Mouse (Mus musculus) layer of hippocampus, adult 11-12 months (tissue): ENCODE data around the gene Spats1.
A peak's percentile ranks its signal among the peaks of the same experiment; 100 is the strongest.

Experiments
- DNase-seq: peaks from one replicate; pipeline ENCODE4 v3.0.0; 2022; ENCODE audit warnings: low spot score

The Spats1 gene

DNA sequence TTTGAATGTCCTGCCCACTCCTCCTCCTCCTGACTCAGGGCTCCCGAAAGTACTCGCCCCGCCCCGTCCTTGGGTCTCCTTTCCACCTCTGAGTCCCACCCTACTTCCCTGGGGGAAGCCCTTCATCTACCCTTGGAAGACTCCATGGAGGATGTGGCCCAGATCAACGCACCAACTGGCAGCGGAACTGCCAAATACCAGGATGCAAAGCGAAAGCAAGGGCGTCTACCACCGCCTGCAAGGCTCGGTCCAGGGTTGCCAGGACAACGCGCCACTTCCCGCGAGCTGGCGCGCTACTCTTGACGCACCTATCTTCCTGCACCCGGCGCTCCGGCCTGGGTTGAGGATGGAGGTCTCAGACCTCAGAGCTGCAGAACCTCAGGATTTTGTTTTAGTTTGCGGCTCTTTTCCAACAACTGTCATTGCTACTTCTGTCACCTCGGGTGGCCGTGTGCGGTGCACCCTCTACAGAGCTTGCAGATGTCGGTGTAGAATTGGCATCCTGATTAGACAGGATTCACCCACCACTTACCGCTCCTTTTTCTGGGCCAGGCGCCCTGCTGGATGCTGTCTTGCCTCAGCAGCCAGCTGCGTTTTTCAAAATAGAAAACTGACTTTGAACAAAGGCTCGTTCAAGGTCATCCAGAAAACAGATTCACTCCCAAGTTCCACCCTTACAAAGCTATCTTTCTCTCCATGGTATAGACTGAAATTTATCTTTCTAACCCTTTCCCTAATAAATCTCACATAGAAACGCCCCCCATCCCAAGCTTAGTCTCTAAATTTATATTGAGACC, at the start of gene Spats1:
Gene Spats1 (minus strand): TSS at position 747 of the 797 bp plus-strand sequence.
- DNase-seq: peak; percentile 87

DNA sequence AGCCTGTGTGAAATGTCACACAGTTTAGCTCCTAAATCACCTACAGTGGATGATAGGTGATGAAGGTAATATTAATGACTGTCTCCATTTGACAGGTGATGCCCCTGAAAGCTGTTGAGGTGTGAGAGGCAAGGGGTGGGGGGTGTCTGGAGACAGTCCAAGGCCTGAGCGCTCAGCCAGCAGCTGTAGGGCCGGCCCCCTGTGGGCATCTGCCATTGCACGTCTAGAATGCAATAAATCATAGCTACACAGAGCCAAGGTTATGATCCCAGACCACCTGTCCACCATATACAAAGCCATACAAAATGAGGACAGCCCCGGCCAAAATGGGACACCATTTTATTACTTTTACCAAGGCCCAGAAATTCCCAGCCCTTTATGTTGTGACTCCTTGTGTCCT, 49.7 kb upstream of the Spats1 start:
- DNase-seq: no peak

DNA sequence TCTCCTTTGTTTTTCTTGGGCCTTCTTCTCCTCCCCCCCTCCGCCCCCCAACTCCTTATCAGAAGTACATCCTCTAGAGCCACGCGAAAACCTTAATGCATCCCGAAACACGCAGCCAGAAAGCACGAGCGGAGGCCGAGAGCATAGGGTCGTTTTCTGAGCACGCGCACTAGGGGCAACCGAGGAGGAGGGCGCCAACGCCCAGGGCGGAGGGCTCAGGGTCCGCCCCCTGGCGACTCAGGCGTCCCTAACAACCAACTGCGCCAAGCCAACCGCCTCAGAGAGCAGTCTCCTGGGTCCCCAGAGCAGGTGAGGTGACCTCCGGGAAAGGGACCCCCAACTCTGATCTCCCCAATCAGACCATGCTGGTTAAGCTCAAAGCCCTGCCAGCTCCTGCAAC, 48.0 kb upstream of the Spats1 start, which contains the start of gene Tcte1:
Gene Tcte1 (plus strand): TSS at position 172 of the 400 bp plus-strand sequence.
- no peak for DNase-seq

DNA sequence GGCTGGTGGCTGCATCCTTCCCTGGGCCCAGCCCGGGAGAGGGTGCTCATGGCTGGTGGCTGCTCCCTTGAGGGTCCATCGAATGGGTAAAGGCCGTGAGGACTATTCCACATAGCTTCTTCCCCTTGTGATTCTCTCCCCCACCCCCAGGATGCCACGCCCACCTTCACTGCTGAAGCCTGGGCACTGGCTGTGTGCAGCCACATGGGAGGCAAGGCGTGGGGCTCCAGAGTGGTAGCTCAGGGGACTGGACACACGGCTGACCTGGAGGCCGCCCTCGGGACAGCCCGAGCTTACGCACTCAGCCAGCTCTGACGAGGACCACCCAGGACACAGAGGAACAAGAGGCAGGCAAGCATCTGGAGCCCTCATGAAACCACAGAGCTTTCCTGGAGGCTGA, 44.9 kb upstream of the Spats1 start:
- no peak for DNase-seq

DNA sequence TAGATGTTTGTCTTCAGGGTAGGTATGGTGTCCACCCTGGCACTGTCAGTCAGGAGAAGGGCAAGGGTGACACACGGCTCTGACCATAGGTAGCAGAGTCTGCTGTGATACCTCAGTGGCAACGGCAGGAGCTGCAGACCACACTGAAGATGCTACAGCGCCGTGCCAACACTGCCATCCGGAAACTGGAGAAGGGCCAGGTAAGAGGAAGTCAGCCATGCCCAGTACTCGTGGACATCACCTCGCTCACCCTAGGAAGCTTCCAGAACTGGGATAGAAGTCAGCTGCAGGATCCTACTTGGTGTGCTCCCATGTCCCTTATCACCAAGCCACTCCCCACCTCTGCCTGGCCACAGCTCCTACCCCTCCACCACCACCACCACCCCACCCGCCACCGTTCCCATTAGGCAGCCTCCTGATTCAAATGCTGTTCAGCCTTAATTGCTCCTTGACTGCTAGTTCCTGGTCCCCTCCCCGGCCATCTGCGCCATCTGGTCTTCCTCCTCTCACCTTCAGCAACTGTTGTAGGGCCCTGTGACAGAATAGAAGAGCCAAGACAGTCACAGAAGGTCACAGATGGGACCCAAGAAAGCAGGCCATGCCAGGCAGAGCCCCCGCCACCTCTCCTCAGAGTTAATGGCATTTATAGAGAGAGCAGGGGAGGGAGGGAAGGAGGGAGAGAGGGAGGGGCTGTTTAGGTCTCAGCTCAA, 43.7 kb upstream of the Spats1 start:
- DNase-seq: no peak

DNA sequence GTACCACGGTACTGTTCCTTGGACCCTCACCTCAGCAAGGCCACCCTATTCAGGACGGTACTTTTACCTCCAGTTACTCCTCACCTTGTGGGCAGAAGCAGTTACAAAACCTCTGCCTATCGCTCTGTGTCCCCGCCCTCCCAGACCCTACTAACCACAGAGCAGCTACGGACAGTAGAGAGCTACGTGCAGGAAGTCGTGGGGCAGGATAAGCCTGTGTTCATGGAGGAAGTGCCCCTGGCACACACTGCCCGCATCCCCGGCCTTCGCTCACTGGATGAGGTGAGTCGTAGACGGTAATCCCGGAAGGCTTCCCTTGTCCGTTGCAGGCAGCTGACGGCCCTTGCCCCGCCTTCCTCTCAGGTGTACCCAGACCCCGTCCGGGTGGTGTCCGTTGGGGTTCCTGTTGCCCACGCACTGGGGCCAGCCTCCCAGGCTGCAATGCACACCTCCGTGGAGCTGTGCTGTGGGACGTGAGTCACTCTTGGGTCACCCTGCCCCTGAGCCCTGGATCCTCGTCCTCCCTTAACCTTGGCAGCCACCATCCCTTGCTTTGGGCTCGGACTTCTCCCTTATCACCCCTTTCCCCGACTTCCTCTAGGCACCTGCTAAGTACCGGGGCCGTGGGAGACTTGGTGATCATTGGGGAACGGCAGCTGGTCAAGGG, 42.5 kb upstream of the Spats1 start:
- no peak for DNase-seq

DNA sequence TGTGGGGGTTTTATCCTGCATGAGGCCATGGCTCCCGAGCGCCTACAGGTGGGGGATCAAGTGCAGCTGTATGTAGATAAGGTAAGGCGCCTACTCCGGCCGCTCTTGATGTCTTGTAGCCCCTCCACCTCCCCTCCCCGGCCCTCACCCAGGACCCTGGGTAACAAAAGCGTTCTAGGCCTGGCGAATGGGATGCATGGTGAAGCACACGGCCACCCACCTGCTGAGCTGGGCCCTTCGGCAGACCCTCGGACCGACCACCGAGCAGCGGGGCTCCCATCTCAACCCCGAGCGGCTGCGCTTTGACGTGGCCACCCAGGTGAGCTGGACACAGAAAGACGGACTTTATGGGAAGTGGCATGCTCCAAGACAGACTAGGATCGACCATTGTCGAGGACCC, 41.9 kb upstream of the Spats1 start:
- no peak for DNase-seq

DNA sequence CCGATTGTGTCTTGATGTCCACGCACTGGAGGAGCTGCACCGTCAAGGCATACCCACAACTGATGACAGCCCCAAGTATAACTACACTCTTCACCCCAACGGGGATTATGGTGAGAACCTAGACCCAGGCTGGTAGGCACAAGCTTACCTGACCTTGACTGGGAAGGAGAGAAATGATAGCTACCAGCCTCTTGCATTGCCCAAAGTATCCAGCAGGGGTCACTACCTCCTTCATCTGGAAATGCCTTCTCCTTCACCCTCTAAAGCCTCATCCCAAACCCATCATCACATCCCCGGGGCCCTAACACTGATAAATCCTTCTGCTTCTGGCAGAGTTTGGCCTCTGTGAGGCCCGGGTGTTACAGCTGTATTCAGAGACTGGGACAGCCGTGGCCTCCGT, 41.3 kb upstream of the Spats1 start:
- peak; percentile 87 for DNase-seq

DNA sequence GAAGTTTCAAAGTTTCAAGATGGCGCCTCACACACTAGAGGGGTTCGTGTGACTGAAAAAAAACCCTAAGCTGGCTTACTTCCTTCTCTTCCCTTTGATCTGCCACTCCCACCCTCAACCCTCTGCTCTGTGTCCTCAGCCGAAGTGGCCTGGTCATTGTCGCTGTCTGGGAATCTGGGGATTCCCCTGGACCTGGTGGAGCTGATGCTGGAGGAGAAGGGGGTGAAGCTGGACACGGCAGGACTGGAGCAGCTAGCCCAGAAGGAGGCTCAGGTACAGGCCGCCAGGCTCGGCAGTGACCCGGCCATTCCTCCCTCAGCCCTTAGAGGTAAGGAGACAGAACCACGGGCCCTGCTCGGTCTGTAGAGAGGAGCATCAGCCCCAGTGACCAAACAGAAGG, 40.6 kb upstream of the Spats1 start:
- DNase-seq: no peak

DNA sequence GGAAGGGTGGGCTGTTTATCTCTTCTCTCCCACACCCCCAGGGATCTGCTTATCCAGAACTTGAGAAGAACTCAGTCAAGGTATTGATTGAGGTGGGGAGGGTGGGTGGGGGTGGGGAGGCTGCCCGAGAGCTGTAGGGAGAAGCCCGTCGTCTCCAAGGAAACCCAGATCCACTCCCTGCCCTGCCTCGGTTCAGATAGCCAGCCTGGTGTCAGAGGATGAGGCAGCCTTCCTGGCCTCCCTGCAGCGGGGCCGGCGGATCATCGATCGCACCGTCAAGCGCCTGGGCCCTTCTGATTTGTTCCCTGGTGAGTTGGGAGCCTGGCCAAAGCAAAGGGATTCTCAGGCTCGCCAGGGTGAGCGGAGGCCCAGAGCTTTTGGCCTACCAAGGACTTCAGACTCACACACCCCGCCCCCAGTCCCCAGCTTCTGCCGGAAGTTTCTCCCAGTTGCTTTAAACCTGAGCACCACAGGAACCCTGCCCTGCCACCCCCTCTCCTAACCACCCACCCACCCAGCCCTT, 40.0 kb upstream of the Spats1 start:
- no peak for DNase-seq

DNA sequence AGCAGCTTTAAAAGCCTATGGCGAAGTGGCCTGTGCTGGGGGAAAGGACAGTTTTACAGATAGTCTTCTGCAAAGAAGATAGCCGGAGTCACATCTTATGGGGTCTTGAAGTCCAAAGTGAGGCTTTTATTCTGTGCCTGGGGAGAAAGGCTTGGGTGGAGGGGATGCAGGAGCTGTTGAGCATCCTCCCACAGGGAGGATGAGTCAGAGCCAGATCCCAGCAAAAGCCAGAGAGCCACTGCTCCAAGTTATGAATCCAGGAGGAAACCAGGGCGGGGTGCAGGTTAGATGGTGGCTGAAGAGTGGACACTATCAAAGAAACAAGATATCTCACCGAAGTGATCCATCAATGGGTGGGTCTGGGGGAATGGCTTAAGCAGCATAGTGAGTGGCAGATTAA, 36.5 kb upstream of the Spats1 start:
- no peak for DNase-seq

DNA sequence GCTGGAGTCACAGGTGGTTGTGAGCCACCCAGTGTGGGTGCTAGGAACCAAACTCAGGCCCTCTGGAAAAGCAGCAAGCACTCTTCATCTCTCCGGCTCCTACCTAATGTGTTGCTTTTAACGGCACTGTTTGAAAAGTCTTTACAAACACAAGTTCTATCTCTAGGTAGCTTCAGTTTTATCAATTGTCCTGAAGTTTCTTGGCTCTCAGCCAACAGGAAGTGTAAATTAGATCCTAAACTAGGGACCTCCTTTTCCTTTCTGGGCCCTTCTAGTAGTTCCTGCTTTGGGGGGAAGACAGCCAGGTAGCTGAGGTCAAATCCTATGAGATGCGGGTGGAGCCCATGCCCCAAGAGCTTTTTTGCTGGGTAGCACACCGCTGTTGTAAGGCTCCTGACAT, 35.7 kb upstream of the Spats1 start:
- no peak for DNase-seq

DNA sequence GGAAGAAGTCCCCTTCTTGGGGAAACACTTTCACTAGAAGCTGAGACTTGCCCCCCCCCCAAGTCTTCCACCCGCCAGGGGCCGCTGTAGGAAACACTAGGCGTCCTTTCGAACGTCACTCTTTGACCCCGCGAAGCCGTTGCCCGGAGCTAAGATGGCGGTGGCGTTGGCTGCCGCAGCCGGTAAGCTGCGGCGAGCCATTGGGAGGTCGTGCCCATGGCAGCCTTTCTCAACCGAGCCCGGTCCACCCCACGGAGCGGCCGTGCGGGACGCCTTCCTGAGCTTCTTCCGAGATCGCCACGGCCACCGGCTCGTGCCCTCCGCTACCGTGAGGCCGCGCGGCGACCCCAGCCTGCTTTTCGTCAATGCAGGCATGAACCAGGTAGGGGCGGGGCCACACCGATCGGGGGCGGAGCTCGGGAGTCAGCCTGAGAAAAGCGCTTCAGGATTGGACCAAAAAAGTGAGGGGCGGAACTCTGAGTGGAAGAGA, 31.5 kb upstream of the Spats1 start, which contains the start of gene Aars2:
Gene Aars2 (plus strand): TSS at position 142 of the 490 bp plus-strand sequence.
- DNase-seq: peak; percentile 92

DNA sequence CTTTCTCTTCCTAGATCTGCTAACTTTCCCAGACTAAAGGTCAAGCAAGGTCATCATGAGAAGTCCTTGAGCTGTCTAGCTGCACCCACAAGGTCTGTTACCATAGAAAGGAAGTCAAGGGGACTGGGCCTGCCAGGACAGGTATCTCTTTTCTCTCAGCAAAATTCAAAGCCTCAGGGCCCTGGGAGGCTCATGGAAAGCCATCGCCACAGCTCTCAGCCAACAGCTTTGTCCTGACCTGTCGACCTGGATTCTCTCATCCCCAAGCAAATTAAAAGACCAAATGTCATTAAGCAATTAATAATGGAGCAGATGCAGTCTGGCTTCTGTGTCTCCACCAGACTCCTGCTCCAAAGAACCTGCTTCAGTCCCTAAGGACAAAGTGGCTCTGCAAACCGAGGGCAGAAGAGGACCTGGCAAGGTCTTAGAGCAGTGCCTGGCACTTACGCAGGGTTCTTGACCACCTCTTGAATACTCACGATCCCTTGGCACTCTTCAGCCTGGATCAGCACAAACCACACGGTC, 30.8 kb upstream of the Spats1 start:
- no peak for DNase-seq

DNA sequence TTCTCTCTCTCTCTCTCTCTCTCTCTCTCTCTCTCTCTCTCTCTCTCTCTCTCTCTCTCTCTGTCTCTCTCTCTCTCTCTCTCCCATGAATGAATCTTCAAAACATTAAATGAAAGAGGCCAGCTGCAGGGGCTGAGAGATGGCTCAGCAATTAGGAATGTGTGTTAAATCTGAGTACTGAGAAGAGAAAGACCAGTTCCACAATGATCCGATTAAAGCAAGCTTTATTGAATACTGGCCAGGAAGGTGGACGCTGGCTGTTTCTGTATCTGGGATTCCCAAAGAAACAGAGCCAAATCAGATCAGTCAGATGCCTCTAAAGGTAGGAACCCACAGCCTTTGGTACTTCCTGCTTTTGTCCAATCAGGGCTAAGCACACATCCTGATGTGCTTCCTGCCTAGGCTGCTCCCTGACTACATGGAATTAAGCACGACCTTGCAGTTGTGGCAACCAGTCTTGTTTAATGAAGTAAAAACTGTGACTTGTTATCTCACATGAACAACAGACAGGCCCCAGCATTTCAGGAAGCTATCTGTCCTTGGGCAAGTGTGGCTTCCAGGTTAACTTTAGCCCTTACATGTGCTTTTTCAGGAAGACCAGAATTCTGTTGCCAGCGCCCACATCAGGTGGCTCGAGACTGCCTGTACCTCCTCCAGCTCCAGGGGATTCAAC, 28.2 kb upstream of the Spats1 start:
- no peak for DNase-seq

DNA sequence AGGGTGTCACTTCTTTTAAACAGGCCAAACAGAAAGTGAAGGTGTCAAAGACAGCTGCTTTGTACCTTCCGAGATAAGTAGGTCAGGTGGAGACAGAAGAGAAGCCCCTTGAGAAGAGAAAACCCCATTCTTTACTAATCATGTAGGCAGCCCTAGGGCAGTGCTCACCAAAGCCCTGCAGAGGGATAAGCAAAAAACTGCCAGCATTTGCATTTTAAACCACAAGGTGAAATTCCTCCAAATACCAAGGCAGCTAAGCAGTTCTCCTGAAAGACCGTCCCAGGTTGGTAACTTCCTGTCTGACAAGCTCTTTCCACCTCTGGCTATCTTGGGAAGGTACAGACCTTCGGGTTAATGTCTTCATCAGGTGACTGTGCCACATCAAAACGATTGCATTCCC, 27.1 kb upstream of the Spats1 start:
- no peak for DNase-seq

DNA sequence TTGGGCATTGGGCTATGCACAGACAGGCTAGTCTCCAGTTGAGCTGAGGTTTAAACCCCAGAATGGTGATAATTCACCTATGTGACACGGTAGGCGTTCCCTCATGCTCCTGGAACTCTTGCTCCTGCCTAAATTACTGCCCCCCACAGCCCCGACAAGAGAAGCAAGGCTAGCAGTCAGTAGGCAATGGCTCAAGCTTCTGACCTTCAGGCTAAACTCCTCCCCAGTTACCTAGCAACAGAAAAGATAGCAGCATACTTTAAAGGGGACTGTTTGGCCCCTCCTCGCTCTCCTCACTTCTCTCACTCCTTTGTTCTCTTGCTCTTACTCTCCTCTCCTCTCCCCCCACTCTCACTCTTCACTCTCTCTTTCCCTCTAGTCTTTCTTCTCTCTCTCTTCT, 25.8 kb upstream of the Spats1 start:
- DNase-seq: no peak

DNA sequence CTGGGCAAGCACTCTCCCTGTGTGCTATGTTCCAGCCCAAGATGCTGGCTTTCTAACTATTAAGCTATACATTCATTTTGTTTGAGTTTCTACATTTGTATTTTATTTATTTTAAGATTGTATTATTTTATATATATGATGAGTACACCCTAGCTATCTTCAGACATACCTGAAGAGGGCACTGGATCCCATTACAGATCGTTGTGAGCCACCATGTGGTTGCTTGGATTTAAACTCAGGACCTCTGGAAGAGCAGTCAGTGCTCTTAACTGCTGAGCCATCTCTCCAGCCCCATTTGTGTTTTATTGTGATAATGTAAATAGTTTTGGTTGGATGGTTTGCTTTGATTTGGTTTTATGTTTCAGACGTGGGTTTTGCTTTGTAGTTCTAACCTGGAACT, 24.3 kb upstream of the Spats1 start:
- DNase-seq: no peak

DNA sequence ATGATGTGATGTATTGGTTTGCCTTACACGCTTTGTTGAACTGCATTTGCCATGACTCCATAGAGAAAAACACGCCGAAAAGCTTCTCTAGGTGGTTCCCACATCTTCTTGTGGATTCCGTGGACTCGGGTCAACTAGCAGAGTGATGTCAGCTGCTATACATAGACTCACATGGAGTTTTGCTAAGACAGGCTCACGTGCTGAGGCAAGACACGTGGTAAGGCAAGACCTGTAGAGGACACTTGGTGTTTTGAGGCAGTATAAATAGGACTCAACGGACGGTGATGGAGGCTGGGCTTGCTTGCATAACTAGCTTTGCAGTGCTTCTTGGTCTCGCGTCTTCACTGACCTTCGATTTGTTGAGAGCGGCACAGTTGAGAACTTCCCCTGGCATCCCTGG, 23.2 kb upstream of the Spats1 start:
- no peak for DNase-seq

DNA sequence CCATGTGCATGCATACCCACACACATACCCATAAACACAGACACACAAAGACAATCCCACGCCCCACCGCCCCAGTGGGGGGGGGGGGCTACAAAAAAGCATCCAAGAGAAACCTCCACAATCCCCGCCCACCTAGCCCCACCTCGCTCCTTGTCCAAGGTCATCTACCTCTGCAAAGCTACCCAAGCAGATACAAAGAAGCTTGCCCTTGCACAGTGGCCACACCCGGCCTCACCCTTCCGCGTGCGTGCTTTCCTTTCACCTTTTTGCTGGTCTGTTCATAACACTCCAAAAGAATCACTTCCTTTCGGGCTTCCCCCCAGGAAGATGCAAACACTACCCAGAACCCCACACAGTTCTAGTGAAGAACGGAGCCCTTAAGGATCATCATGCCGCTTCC, 20.2 kb upstream of the Spats1 start:
- DNase-seq: no peak

DNA sequence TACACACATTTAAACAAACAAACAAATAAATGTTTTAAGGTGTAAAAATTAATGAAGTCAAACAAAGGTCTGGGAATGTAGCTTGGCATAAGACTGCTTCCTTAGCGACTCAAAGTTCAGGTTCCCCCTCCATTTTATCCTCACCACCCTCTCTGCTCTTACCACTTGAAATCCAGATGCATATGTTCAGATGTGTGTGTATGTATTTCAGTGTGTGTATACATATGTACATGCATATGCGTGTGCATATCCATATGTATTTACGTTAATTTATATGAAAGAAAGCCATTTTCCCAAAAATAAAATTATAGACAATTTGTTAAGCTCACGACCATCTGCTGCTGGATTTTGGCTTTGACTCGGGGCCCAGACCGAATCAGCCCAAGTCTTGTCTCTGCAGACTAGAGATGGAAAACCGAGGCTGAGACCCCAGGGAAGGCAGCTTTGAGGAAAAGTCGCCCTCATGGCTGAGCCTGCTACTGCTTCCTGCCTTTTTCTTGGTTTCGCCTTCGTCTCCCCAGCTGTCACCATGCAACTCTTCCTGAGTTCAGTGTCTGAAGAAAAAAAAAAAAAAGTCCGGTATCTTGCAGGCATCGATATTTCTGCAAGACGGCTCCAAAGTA, 15.4 kb upstream of the Spats1 start:
- DNase-seq: no peak
